Mouse (Mus musculus) megakaryocyte-erythroid progenitor cell, adult 5 weeks (primary cell): Measurements from ENCODE around the gene Vmn1r160. TPM values are rescaled to one million over a fixed set of nuclear protein-coding genes. Genes with fewer than 3 reads are reported as not detected.

Experiments used
- polyA plus RNA-seq: library from polyadenylated mRNA; stranded (reverse); fragments of >175 nt; gene quantifications from 2 replicates; pipeline ENCODE4 v1.2.3, GENCODE M21; 2012

The Vmn1r160 gene
- polyA plus RNA-seq, result not detected in 2 replicates

DNA sequence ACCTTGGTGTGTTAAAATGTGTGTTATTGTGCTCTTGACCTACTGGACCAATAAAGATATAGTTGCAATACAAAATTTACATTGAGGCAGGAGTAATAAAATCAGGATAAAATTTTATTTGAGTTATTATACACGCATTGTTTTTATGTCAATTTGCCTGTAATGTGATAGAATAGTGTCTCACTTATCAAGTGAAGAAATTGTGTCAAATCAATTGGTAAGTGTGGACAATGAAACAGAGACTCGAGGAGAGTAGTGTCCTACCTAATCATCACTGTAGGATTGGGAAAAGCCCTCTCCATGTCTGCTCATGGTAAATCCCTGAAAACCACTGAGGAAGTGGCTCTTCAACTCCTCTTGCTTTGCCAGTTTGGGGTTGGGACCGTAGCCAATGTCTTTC lies at the start of gene Vmn1r160:
Gene Vmn1r160 (plus strand): TSS at position 301 of the 400 bp plus-strand sequence.

DNA sequence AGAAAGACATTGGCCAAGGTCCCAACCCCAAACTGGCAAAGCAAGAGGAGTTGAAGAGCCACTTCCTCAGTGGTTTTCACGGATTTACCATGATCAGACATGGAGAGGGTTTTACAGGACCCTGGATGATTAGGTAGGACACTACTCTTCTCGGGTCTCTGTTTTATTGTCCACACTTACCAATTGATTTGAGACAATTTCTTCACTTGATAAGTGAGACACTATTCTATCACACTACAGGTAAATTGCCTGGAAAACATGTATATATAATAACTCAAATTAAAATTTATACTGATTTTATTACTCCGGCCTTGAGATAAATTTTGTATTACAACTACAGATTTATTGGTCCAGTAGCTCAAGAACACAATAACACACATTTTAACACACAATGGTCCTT lies 27.5 kb upstream of the Vmn1r160 start, which contains the start of gene Vmn1r159:
Gene Vmn1r159 (minus strand): TSS at position 101 of the 400 bp plus-strand sequence.

Other genes starting within 250 kb of the Vmn1r160 start
- not detected in 2 replicates for gene Vmn1r155, start 213.2 kb upstream of the Vmn1r160 start, polyA plus RNA-seq
- not detected in 2 replicates for gene Gm8693, start 178.9 kb upstream of the Vmn1r160 start, polyA plus RNA-seq
- gene Gm4567, start 151.5 kb upstream of the Vmn1r160 start, polyA plus RNA-seq, result not detected in 2 replicates
- not detected in 2 replicates for gene Vmn1r157, start 109.5 kb upstream of the Vmn1r160 start, polyA plus RNA-seq
- not detected in 2 replicates for gene Vmn1r158, start 80.4 kb upstream of the Vmn1r160 start, polyA plus RNA-seq
- not detected in 2 replicates for gene Vmn1r159, start 27.6 kb upstream of the Vmn1r160 start, polyA plus RNA-seq
- not detected in 2 replicates for gene Gm4214, start 113.4 kb downstream of the Vmn1r160 start, polyA plus RNA-seq
- gene Gm4216, start 148.7 kb downstream of the Vmn1r160 start, polyA plus RNA-seq, result not detected in 2 replicates
- not detected in 2 replicates for gene Vmn1r163, start 184.3 kb downstream of the Vmn1r160 start, polyA plus RNA-seq
- gene Gm8720, start 196.2 kb downstream of the Vmn1r160 start, polyA plus RNA-seq, result not detected in 2 replicates